Comparison of ENCODE assay signal across 10 mouse cellular contexts in the genomic region with DNA sequence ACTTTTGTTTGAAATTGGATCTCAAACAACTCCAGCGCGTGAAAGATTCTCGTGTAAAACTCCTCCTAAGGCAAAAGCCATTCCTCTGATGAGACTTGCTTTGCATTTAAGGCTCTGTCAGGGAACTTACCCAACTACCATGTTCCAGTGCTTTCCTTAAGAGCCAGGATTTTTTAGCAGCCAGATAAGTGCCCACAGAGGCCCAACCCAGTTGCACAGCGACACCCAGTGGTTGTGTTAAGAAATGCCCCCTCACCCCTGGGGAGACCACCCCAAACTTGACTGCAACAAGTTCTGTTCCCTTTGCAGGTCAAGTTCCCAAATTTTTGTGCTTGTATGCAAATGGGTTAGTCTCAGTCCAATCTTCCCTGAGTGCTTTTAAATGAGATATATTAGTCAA.
DNase-seq lines count a peak whose midpoint lies in the region; ATAC-seq lines count a peak whose summit lies in the region.
"Had no signal": no experiment of that assay in that cellular context is flagged by ENCODE, and none has a peak within 500 bp of the region (broad histone marks: within the 10 kb centered on the region; RNA-seq: fewer than 3 reads in every experiment).

No protein-coding gene starts in this region.

- no peak overlapping the region for H3K27ac ChIP-seq in forebrain, embryonic 11.5 days (ENCODE audit: low read depth, low read length)
- no peak overlapping the region for H3K27ac ChIP-seq in forebrain, embryonic 16.5 days (ENCODE audit: low read length)
- H3K27ac ChIP-seq in midbrain, embryonic 10.5 days (replicated peaks): no peak overlapping the region
- no peak overlapping the region for H3K27ac ChIP-seq in midbrain, embryonic 16.5 days (ENCODE audit: low read length)
- no peak overlapping the region for H3K27ac ChIP-seq in embryonic facial prominence, embryonic 14.5 days (replicated peaks; ENCODE audit: low read depth, low read length)

- no peak for ATAC-seq in forebrain, embryonic 11.5 days (replicated peaks; ENCODE audit: low FRiP score)
- ATAC-seq in forebrain, embryonic 16.5 days: no peak
- ATAC-seq in midbrain, embryonic 16.5 days: no peak
- ATAC-seq in embryonic facial prominence, embryonic 14.5 days (ENCODE audit: low read depth): no peak

- no peaks in the 10 kb centered on the region for H3K4me1 ChIP-seq in forebrain, embryonic 11.5 days (replicated peaks; ENCODE audit: control insufficient read depth, insufficient read depth, low read length)
- H3K4me1 ChIP-seq in forebrain, embryonic 16.5 days (replicated peaks; ENCODE audit: control insufficient read depth, insufficient read depth, low read length): no peaks in the 10 kb centered on the region
- peaks cover 20% of the 10 kb centered on the region for H3K4me1 ChIP-seq in midbrain, embryonic 10.5 days
- no peaks in the 10 kb centered on the region for H3K4me1 ChIP-seq in midbrain, embryonic 16.5 days (ENCODE audit: control insufficient read depth, insufficient read depth, low read length)
- H3K4me1 ChIP-seq in embryonic facial prominence, embryonic 14.5 days (ENCODE audit: control insufficient read depth, insufficient read depth, low read length): peaks cover 27% of the 10 kb centered on the region

- no peaks in the 10 kb centered on the region for H3K36me3 ChIP-seq in forebrain, embryonic 11.5 days (ENCODE audit: control insufficient read depth, insufficient read depth, low read length)
- no peaks in the 10 kb centered on the region for H3K36me3 ChIP-seq in forebrain, embryonic 16.5 days (ENCODE audit: control insufficient read depth, insufficient read depth)
- H3K36me3 ChIP-seq in midbrain, embryonic 10.5 days: no peaks in the 10 kb centered on the region
- no peaks in the 10 kb centered on the region for H3K36me3 ChIP-seq in midbrain, embryonic 16.5 days (ENCODE audit: control insufficient read depth, insufficient read depth, low read length)
- H3K36me3 ChIP-seq in embryonic facial prominence, embryonic 14.5 days (ENCODE audit: control insufficient read depth, insufficient read depth, low read length): no peaks in the 10 kb centered on the region
- H3K36me3 ChIP-seq in splenic B cell, adult 2 months (ENCODE audit: control insufficient read depth, insufficient read depth, low read length, poor library complexity, severe bottlenecking): no peaks in the 10 kb centered on the region

- no peaks in the 10 kb centered on the region for H3K27me3 ChIP-seq in forebrain, embryonic 11.5 days (ENCODE audit: control insufficient read depth, insufficient read depth, low read length)
- H3K27me3 ChIP-seq in forebrain, embryonic 16.5 days (replicated peaks; ENCODE audit: control insufficient read depth, insufficient read depth, low read length): no peaks in the 10 kb centered on the region
- H3K27me3 ChIP-seq in midbrain, embryonic 10.5 days (ENCODE audit: low read depth, poor library complexity, severe bottlenecking): no peaks in the 10 kb centered on the region
- H3K27me3 ChIP-seq in midbrain, embryonic 16.5 days (ENCODE audit: control insufficient read depth, insufficient read depth, low read depth, low read length): no peaks in the 10 kb centered on the region; the same call in 1 of the 2 replicates
- peaks cover 3% of the 10 kb centered on the region for H3K27me3 ChIP-seq in embryonic facial prominence, embryonic 14.5 days (replicated peaks; ENCODE audit: control insufficient read depth, insufficient read depth, low read length)
- no peaks in the 10 kb centered on the region for H3K27me3 ChIP-seq in splenic B cell, adult 2 months (ENCODE audit: control insufficient read depth, insufficient read depth, low read length, poor library complexity, severe bottlenecking)
- H3K27me3 ChIP-seq: CH12.LX had no signal

- H3K4me3 ChIP-seq in forebrain, embryonic 11.5 days (ENCODE audit: low read depth, low read length): no peak overlapping the region
- no peak overlapping the region for H3K4me3 ChIP-seq in forebrain, embryonic 16.5 days (replicated peaks; ENCODE audit: low read length)
- no peak overlapping the region for H3K4me3 ChIP-seq in midbrain, embryonic 10.5 days
- H3K4me3 ChIP-seq in midbrain, embryonic 16.5 days (ENCODE audit: low read depth, low read length): no peak overlapping the region
- H3K4me3 ChIP-seq in embryonic facial prominence, embryonic 14.5 days (ENCODE audit: low read depth, low read length): no peak overlapping the region
- H3K4me3 ChIP-seq: erythroblast, embryonic 14.5 days had no signal

- no peak overlapping the region for H3K4me2 ChIP-seq in forebrain, embryonic 11.5 days (ENCODE audit: low read depth, low read length, severe bottlenecking)
- H3K4me2 ChIP-seq in forebrain, embryonic 16.5 days (ENCODE audit: low read length): no peak overlapping the region
- H3K4me2 ChIP-seq in midbrain, embryonic 16.5 days (ENCODE audit: low read length): no peak overlapping the region
- H3K4me2 ChIP-seq in embryonic facial prominence, embryonic 14.5 days (ENCODE audit: low read depth, low read length): peak overlapping the region; percentile 24

- peak; percentile 59 for DNase-seq in forebrain, embryonic 11.5 days (ENCODE audit: low spot score)
- DNase-seq in midbrain, embryonic 10.5 days (ENCODE audit: low spot score): peak; percentile 28
- DNase-seq in embryonic facial prominence, embryonic 14.5 days (ENCODE audit: low spot score): peak; percentile 58
- DNase-seq in splenic B cell, adult 2 months (ENCODE audit: low read depth, low spot score): peak; percentile 4
- no peak for DNase-seq in frontal cortex, postnatal 36 days (ENCODE audit: low spot score in 2 of 2)
- DNase-seq in left cerebral cortex, adult 8-10 months (ENCODE audit: low spot score in 2 of 2): no peak

- no peak overlapping the region for H3K9ac ChIP-seq in forebrain, embryonic 11.5 days (ENCODE audit: low read length)
- no peak overlapping the region for H3K9ac ChIP-seq in forebrain, embryonic 16.5 days (replicated peaks; ENCODE audit: low read depth, low read length)
- no peak overlapping the region for H3K9ac ChIP-seq in midbrain, embryonic 16.5 days (ENCODE audit: low read depth, low read length)
- no peak overlapping the region for H3K9ac ChIP-seq in embryonic facial prominence, embryonic 14.5 days (ENCODE audit: low read depth, low read length)

- no peaks in the 10 kb centered on the region for H3K9me3 ChIP-seq in forebrain, embryonic 11.5 days (ENCODE audit: control insufficient read depth, low read length)
- no peaks in the 10 kb centered on the region for H3K9me3 ChIP-seq in forebrain, embryonic 16.5 days (ENCODE audit: control insufficient read depth, low read length)
- no peaks in the 10 kb centered on the region for H3K9me3 ChIP-seq in midbrain, embryonic 10.5 days (replicated peaks)
- no peaks in the 10 kb centered on the region for H3K9me3 ChIP-seq in midbrain, embryonic 16.5 days (replicated peaks; ENCODE audit: control insufficient read depth, low read length, poor library complexity, severe bottlenecking)
- no peaks in the 10 kb centered on the region for H3K9me3 ChIP-seq in embryonic facial prominence, embryonic 14.5 days (ENCODE audit: control insufficient read depth, low read length)

- WGBS in forebrain, embryonic 11.5 days: 50% methylated on average over 4 of the region's 4 CpGs
- WGBS in forebrain, embryonic 16.5 days: 51% methylated on average over 4 of the region's 4 CpGs
- 58% methylated on average over 4 of the region's 4 CpGs for WGBS in midbrain, embryonic 10.5 days
- WGBS in midbrain, embryonic 16.5 days: 44% methylated on average over 4 of the region's 4 CpGs
- WGBS in embryonic facial prominence, embryonic 14.5 days: 18% methylated on average over 4 of the region's 4 CpGs

Comparison
In these comparisons a context has a peak if more than half of its experiments do, and no peak if none do; other contexts are left out.
1. DNase-seq: peak in forebrain, embryonic 11.5 days (single experiment), midbrain, embryonic 10.5 days (single experiment), embryonic facial prominence, embryonic 14.5 days (single experiment) and splenic B cell, adult 2 months (single experiment); none in frontal cortex, postnatal 36 days (0 of 2) and left cerebral cortex, adult 8-10 months (0 of 2).